Mouse (Mus musculus) liver, embryonic 14.5 days (tissue): ENCODE data around the gene Wdr25. TPM values are rescaled to one million over a fixed set of nuclear protein-coding genes. Genes with fewer than 3 reads are reported as not detected.

Experiments
- ATAC-seq: fragments of 200-750 bp; cut with Nextera tagmentation; 2 replicates; pipeline ENCODE4 v1.8.0; 2017; ENCODE audit warnings: moderate number of reproducible peaks, mild to moderate bottlenecking, moderate library complexity; ENCODE audit not compliant: insufficient read depth
- DNase-seq, 3 experiments: peaks; one replicate each; pipeline ENCODE4 v3.0.0-alpha.2; 2012 to 2013; ENCODE audit warnings: low read depth in 3 of 3, low spot score in 3 of 3
- H3K27ac ChIP-seq: fragments of 300-500 bp; sonication (generic); 2 replicates; pipeline ENCODE4 v1.5.1; 2014; ENCODE audit warnings: moderate library complexity, mild to moderate bottlenecking, control low read depth, inconsistent platforms
- H3K27me3 ChIP-seq: fragments of 300-500 bp; sonication (generic); 2 replicates; pipeline ENCODE4 v1.6.1; 2014; ENCODE audit warnings: mild to moderate bottlenecking, low read length, moderate library complexity; ENCODE audit not compliant: control insufficient read depth, insufficient read depth
- H3K36me3 ChIP-seq: fragments of 300-500 bp; sonication (generic); replicated peaks from 2 replicates; pipeline ENCODE4 v1.6.1; 2014; ENCODE audit warnings: low read depth; ENCODE audit not compliant: control insufficient read depth, insufficient read depth
- H3K4me1 ChIP-seq, 2 experiments: fragments of 200-500 bp in 1 of 2; fragments of 300-500 bp in 1 of 2; sonication (generic) in 1 of 2; replicated peaks; 2 replicates each; pipeline ENCODE4 v1.6.1; 2012 to 2014; ENCODE audit warnings: antibody characterized with exemption in 1 of 2, inconsistent platforms in 1 of 2, low read length in 1 of 2; ENCODE audit not compliant: control insufficient read depth in 2 of 2, insufficient read depth in 2 of 2
- H3K4me2 ChIP-seq: fragments of 300-500 bp; sonication (generic); 2 replicates; pipeline ENCODE4 v1.6.1; 2014; ENCODE audit warnings: low read depth, mild to moderate bottlenecking, control low read depth, moderate library complexity
- H3K4me3 ChIP-seq, 2 experiments: fragments of 200-500 bp in 1 of 2; fragments of 300-500 bp in 1 of 2; sonication (generic) in 1 of 2; 2 replicates each; pipeline ENCODE4 v1.5.1; 2012 to 2014; ENCODE audit warnings: low read depth in 2 of 2, low read length in 2 of 2, mild to moderate bottlenecking in 2 of 2, control low read depth in 1 of 2, inconsistent platforms in 1 of 2, moderate library complexity in 1 of 2; ENCODE audit not compliant: insufficient read depth in 1 of 2
- H3K9ac ChIP-seq: fragments of 300-500 bp; sonication (generic); replicated peaks from 2 replicates; pipeline ENCODE4 v1.6.1; 2014; ENCODE audit warnings: mild to moderate bottlenecking, control low read depth, moderate library complexity
- H3K9me3 ChIP-seq: fragments of 300-500 bp; sonication (generic); 2 replicates; pipeline ENCODE4 v1.6.1; 2016; ENCODE audit warnings: low read length, mixed read lengths; ENCODE audit not compliant: control insufficient read depth
- CTCF ChIP-seq: IDR thresholded peaks from 2 replicates; pipeline ENCODE4 v1.5.1; 2016; ENCODE audit warnings: antibody characterized with exemption, low read depth, control low read depth
- EP300 ChIP-seq: IDR thresholded peaks from 2 replicates; pipeline ENCODE4 v1.6.1; 2016; ENCODE audit warnings: antibody characterized with exemption, low read depth
- WGBS: fragments of 180-500 bp; shearing (Covaris S2); extraction: QIAGEN DNeasy Blood & Tissue Kit; methylation state at CpG from one replicate; pipeline ENCODE4 v1.1.7; 2014; ENCODE audit not compliant: insufficient replicate concordance; 5-methylcytosine and 5-hydroxymethylcytosine counted together
- polyA plus RNA-seq, 2 experiments: library from polyadenylated mRNA; depleted of rRNA in 1 of 2; stranded (reverse) in 1 of 2; unstranded in 1 of 2; fragments of >200 nt; fragmentation: Nextera tagmentation in 1 of 2; extraction: Ambion mirVana in 1 of 2; gene quantifications; 2 replicates each; pipeline versions ENCODE4 v1.2.1 to v1.2.3; 2012 to 2014

Gene Wdr25
- polyA plus RNA-seq, 2 experiments, result 1.2 to 3.7 TPM

GRCm38 (mm10) chr12:109022181-109022691 is 128.8 kb downstream of the Wdr25 start:
- no peak for DNase-seq
- Histone ChIP-seq H3K27me3 (no peaks in the 10 kb centered on the region), H3K9me3 (no peaks in the 10 kb centered on the region), H3K27ac (no peak overlapping the region), H3K9ac (no peak overlapping the region), H3K4me3 (no peak overlapping the region), H3K36me3 (no peaks in the 10 kb centered on the region), H3K4me1 (no peaks in the 10 kb centered on the region), H3K4me2 (no peak overlapping the region)
- TF ChIP-seq CTCF (no peak), EP300 (no peak)
- no peak for ATAC-seq
- WGBS, result 69% methylated on average over 10 of the region's 10 CpGs

- Histone ChIP-seq H3K4me2 (no peak overlapping the region), H3K27ac (no peak overlapping the region), H3K4me1 (no peaks in the 10 kb centered on the region), H3K9me3 (no peaks in the 10 kb centered on the region), H3K4me3 (no peak overlapping the region), H3K27me3 (no peaks in the 10 kb centered on the region), H3K36me3 (no peaks in the 10 kb centered on the region), H3K9ac (no peak overlapping the region)
- ATAC-seq (no peak), DNase-seq (no peak)
- TF ChIP-seq CTCF (no peak), EP300 (no peak)
- WGBS, result 70% methylated on average over 5 of the region's 5 CpGs
These were observed 129.5 kb downstream of the Wdr25 start for GRCm38 (mm10) chr12:109022966-109023365.

- no peaks in the 10 kb centered on the region for H3K4me1 ChIP-seq
- no peaks in the 10 kb centered on the region for H3K27me3 ChIP-seq
- ATAC-seq (no peak), DNase-seq (no peak)
- 60% methylated on average over 9 of the region's 9 CpGs for WGBS
- H3K27ac ChIP-seq, result no peak overlapping the region
- no peaks in the 10 kb centered on the region for H3K9me3 ChIP-seq
- H3K4me3 ChIP-seq, result no peak overlapping the region
- no peak overlapping the region for H3K4me2 ChIP-seq
- H3K36me3 ChIP-seq, result no peaks in the 10 kb centered on the region
- TF ChIP-seq CTCF, result peak; percentile 36
- no peak for TF ChIP-seq EP300
- H3K9ac ChIP-seq, result no peak overlapping the region
These were observed 130.3 kb downstream of the Wdr25 start for GRCm38 (mm10) chr12:109023780-109024179.

- 65% methylated on average over 2 of the region's 2 CpGs for WGBS
- ATAC-seq, result no peak
- Histone ChIP-seq H3K36me3 (no peaks in the 10 kb centered on the region), H3K27ac (no peak overlapping the region), H3K4me3 (no peak overlapping the region), H3K9me3 (no peaks in the 10 kb centered on the region), H3K4me2 (no peak overlapping the region), H3K27me3 (peaks cover 14% of the 10 kb centered on the region), H3K4me1 (no peaks in the 10 kb centered on the region), H3K9ac (no peak overlapping the region)
- TF ChIP-seq EP300 (no peak), CTCF (no peak)
- DNase-seq, result no peak
These were observed 143.6 kb downstream of the Wdr25 start for GRCm38 (mm10) chr12:109037026-109037425.

GRCm38 (mm10) chr12:109038179-109038819 is 144.9 kb downstream of the Wdr25 start:
- no peaks in the 10 kb centered on the region for H3K36me3 ChIP-seq
- DNase-seq, result no peak
- TF ChIP-seq CTCF (no peak), EP300 (no peak)
- H3K4me2 ChIP-seq, result no peak overlapping the region
- 51% methylated on average over 14 of the region's 14 CpGs for WGBS
- H3K9ac ChIP-seq, result no peak overlapping the region
- peaks cover 8% of the 10 kb centered on the region for H3K27me3 ChIP-seq
- no peaks in the 10 kb centered on the region for H3K9me3 ChIP-seq
- H3K27ac ChIP-seq, result no peak overlapping the region
- no peak for ATAC-seq
- H3K4me3 ChIP-seq, result no peak overlapping the region
- no peaks in the 10 kb centered on the region for H3K4me1 ChIP-seq
